Mouse (Mus musculus) E14TG2a.4 (cell line): Measurements from ENCODE around the gene Thbs3.

Source experiments
- CTCF ChIP-seq: conservative IDR thresholded peaks from 2 replicates; pipeline ENCODE4 v1.5.1; 2014; ENCODE audit warnings: low read length
- NANOG ChIP-seq: IDR thresholded peaks from 2 replicates; pipeline ENCODE4 v1.6.1; 2014; ENCODE audit warnings: borderline replicate concordance, low read length, mixed read lengths

- no peak for TF ChIP-seq CTCF
- TF ChIP-seq NANOG: no peak
Measured at GRCm38 (mm10) chr3:89266439-89266893, 51.5 kb downstream of the Thbs3 start.
